Mouse (Mus musculus): ENCODE measurements around the gene Wwp2. TPM values are rescaled to one million over a fixed set of nuclear protein-coding genes. Genes with fewer than 3 reads are reported as not detected.

The Wwp2 gene
- polyA plus RNA-seq, 1 experiment from 2014 or later, result 39.8 TPM

- no peak for ATAC-seq (ENCODE audit: insufficient number of reproducible peaks, insufficient read depth, low FRiP score, low read depth)
- Histone ChIP-seq H3K27ac (ENCODE audit: low read length) (no peak overlapping the region), H3K27me3 (ENCODE audit: control insufficient read depth, insufficient read depth, low read length) (no peaks in the 10 kb centered on the region), H3K9ac (replicated peaks; ENCODE audit: low read depth, low read length) (no peak overlapping the region), H3K9me3 (ENCODE audit: control insufficient read depth, low read depth, low read length) (no peaks in the 10 kb centered on the region), H3K4me2 (replicated peaks; ENCODE audit: low read depth, low read length) (no peak overlapping the region), H3K4me3 (ENCODE audit: low read depth, low read length) (no peak overlapping the region), H3K4me1 (ENCODE audit: control insufficient read depth, insufficient read depth, low read length) (peaks cover 8% of the 10 kb centered on the region; the same call in 1 of the 2 replicates), H3K36me3 (ENCODE audit: control insufficient read depth, insufficient read depth, low read length) (no peaks in the 10 kb centered on the region; the same call in 1 of the 2 replicates)
- WGBS, result 94% methylated on average over 1 of the region's 1 CpGs
Observed at GRCm38 (mm10) chr8:107507019-107507418, 70.9 kb downstream of the Wwp2 start.

- H3K4me1 ChIP-seq (ENCODE audit: control insufficient read depth, insufficient read depth, low read length), result no peaks in the 10 kb centered on the region
Observed at GRCm38 (mm10) chr8:107510204-107510603, 74.0 kb downstream of the Wwp2 start.

GRCm38 (mm10) chr8:107510766-107511165 lies 74.6 kb downstream of the Wwp2 start:
- Histone ChIP-seq H3K4me3 (ENCODE audit: low read depth, low read length) (no peak overlapping the region), H3K36me3 (ENCODE audit: control insufficient read depth, insufficient read depth, low read length) (no peaks in the 10 kb centered on the region; the same call in 1 of the 2 replicates), H3K27me3 (ENCODE audit: control insufficient read depth, insufficient read depth, low read length) (no peaks in the 10 kb centered on the region), H3K27ac (ENCODE audit: low read length) (no peak overlapping the region), H3K9ac (replicated peaks; ENCODE audit: low read depth, low read length) (no peak overlapping the region), H3K4me2 (replicated peaks; ENCODE audit: low read depth, low read length) (no peak overlapping the region), H3K9me3 (ENCODE audit: control insufficient read depth, low read depth, low read length) (no peaks in the 10 kb centered on the region), H3K4me1 (ENCODE audit: control insufficient read depth, insufficient read depth, low read length) (no peaks in the 10 kb centered on the region)
- ATAC-seq (ENCODE audit: insufficient number of reproducible peaks, insufficient read depth, low FRiP score, low read depth), result no peak
- WGBS, result 91% methylated on average over 3 of the region's 3 CpGs

More at GRCm38 (mm10) chr8:107510204-107510603, 74.0 kb downstream of the Wwp2 start:
- H3K4me3 ChIP-seq (ENCODE audit: low read depth, low read length), result no peak overlapping the region
- no peak overlapping the region for H3K27ac ChIP-seq (ENCODE audit: low read length)
- no peak overlapping the region for H3K9ac ChIP-seq (replicated peaks; ENCODE audit: low read depth, low read length)
- no peaks in the 10 kb centered on the region for H3K9me3 ChIP-seq (ENCODE audit: control insufficient read depth, low read depth, low read length)
- no peak for ATAC-seq (ENCODE audit: insufficient number of reproducible peaks, insufficient read depth, low FRiP score, low read depth)
- 90% methylated on average over 5 of the region's 5 CpGs for WGBS
- H3K27me3 ChIP-seq (ENCODE audit: control insufficient read depth, insufficient read depth, low read length), result no peaks in the 10 kb centered on the region
- H3K4me2 ChIP-seq (replicated peaks; ENCODE audit: low read depth, low read length), result no peak overlapping the region
- H3K36me3 ChIP-seq (ENCODE audit: control insufficient read depth, insufficient read depth, low read length), result no peaks in the 10 kb centered on the region; the same call in 1 of the 2 replicates

DNA sequence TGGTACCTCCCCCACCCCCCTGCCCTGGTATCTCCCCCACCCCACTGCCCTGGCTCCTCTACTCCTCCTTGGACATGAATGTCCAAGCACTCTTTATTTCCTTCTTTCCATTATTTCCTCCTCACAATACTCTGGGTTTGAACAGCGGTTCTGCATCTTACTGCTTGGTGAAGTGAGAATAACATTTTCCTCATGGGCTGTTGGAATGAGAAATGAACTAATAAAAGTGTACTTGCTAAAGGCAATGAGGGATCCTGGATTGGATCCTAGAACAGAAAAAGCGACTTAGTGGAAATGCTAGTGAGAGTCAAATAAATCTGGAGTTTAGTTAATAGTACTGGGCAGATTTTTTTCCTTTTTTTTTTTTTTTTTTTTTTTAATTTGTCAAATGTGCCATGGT lies 77.1 kb downstream of the Wwp2 start:
- no peak overlapping the region for H3K9ac ChIP-seq (replicated peaks; ENCODE audit: low read depth, low read length)
- no peak overlapping the region for H3K4me3 ChIP-seq (ENCODE audit: low read depth, low read length)
- no peak overlapping the region for H3K27ac ChIP-seq (ENCODE audit: low read length)
- H3K9me3 ChIP-seq (ENCODE audit: control insufficient read depth, low read depth, low read length), result no peaks in the 10 kb centered on the region
- H3K36me3 ChIP-seq (ENCODE audit: control insufficient read depth, insufficient read depth, low read length), result peaks cover 5% of the 10 kb centered on the region; the same call in 1 of the 2 replicates
- 92% methylated on average over 2 of the region's 2 CpGs for WGBS
- H3K4me2 ChIP-seq (replicated peaks; ENCODE audit: low read depth, low read length), result no peak overlapping the region
- H3K27me3 ChIP-seq (ENCODE audit: control insufficient read depth, insufficient read depth, low read length), result no peaks in the 10 kb centered on the region
- no peak for ATAC-seq (ENCODE audit: insufficient number of reproducible peaks, insufficient read depth, low FRiP score, low read depth)
- no peaks in the 10 kb centered on the region for H3K4me1 ChIP-seq (ENCODE audit: control insufficient read depth, insufficient read depth, low read length)

GRCm38 (mm10) chr8:107514949-107515721 lies 79.0 kb downstream of the Wwp2 start:
- Histone ChIP-seq H3K4me1 (ENCODE audit: control insufficient read depth, insufficient read depth, low read length) (no peaks in the 10 kb centered on the region), H3K27ac (ENCODE audit: low read length) (no peak overlapping the region), H3K9ac (replicated peaks; ENCODE audit: low read depth, low read length) (no peak overlapping the region), H3K4me3 (ENCODE audit: low read depth, low read length) (no peak overlapping the region), H3K36me3 (ENCODE audit: control insufficient read depth, insufficient read depth, low read length) (peaks cover 8% of the 10 kb centered on the region; the same call in 1 of the 2 replicates), H3K9me3 (ENCODE audit: control insufficient read depth, low read depth, low read length) (no peaks in the 10 kb centered on the region), H3K27me3 (ENCODE audit: control insufficient read depth, insufficient read depth, low read length) (no peaks in the 10 kb centered on the region), H3K4me2 (replicated peaks; ENCODE audit: low read depth, low read length) (no peak overlapping the region)
- no peak for ATAC-seq (ENCODE audit: insufficient number of reproducible peaks, insufficient read depth, low FRiP score, low read depth)
- 87% methylated on average over 6 of the region's 6 CpGs for WGBS

GRCm38 (mm10) chr8:107518726-107519125 lies 82.6 kb downstream of the Wwp2 start:
- H3K36me3 ChIP-seq (ENCODE audit: control insufficient read depth, insufficient read depth, low read length), result peaks cover 8% of the 10 kb centered on the region; the same call in 1 of the 2 replicates
- 92% methylated on average over 5 of the region's 5 CpGs for WGBS
- no peaks in the 10 kb centered on the region for H3K9me3 ChIP-seq (ENCODE audit: control insufficient read depth, low read depth, low read length)
- H3K4me3 ChIP-seq (ENCODE audit: low read depth, low read length), result no peak overlapping the region
- H3K4me2 ChIP-seq (replicated peaks; ENCODE audit: low read depth, low read length), result no peak overlapping the region
- no peaks in the 10 kb centered on the region for H3K4me1 ChIP-seq (ENCODE audit: control insufficient read depth, insufficient read depth, low read length)
- no peak overlapping the region for H3K27ac ChIP-seq (ENCODE audit: low read length)
- no peak for ATAC-seq (ENCODE audit: insufficient number of reproducible peaks, insufficient read depth, low FRiP score, low read depth)
- no peak overlapping the region for H3K9ac ChIP-seq (replicated peaks; ENCODE audit: low read depth, low read length)
- no peaks in the 10 kb centered on the region for H3K27me3 ChIP-seq (ENCODE audit: control insufficient read depth, insufficient read depth, low read length)

DNA sequence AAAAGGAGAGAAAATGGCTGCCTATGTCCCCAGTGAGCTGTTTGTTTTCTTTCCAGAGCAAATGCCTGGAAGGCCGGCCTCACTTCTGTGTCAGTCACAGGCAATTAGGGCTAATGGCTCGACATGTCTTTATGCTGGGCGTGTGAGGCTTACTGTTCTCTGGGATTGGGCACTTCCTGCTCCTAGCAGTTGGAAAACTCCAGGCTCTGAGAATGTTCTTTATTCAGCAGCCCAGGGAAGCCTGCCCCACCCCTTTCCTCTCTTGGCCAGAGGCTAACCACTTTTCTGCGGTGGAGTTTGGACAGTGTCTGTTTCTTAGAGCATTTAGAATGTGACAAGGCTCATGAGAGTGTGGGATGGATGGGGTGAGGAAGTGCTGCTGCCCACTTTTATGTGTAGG lies 83.7 kb downstream of the Wwp2 start:
- Histone ChIP-seq H3K27ac (ENCODE audit: low read length) (no peak overlapping the region; the same call in 1 of the 2 replicates), H3K4me2 (replicated peaks; ENCODE audit: low read depth, low read length) (no peak overlapping the region), H3K9me3 (ENCODE audit: control insufficient read depth, low read depth, low read length) (no peaks in the 10 kb centered on the region), H3K27me3 (ENCODE audit: control insufficient read depth, insufficient read depth, low read length) (no peaks in the 10 kb centered on the region), H3K36me3 (ENCODE audit: control insufficient read depth, insufficient read depth, low read length) (peaks cover 8% of the 10 kb centered on the region; the same call in 1 of the 2 replicates), H3K9ac (replicated peaks; ENCODE audit: low read depth, low read length) (no peak overlapping the region), H3K4me3 (ENCODE audit: low read depth, low read length) (no peak overlapping the region), H3K4me1 (ENCODE audit: control insufficient read depth, insufficient read depth, low read length) (no peaks in the 10 kb centered on the region)
- ATAC-seq (ENCODE audit: insufficient number of reproducible peaks, insufficient read depth, low FRiP score, low read depth), result peak; percentile 37; the same call in 1 of the 2 replicates
- WGBS, result 16% methylated on average over 4 of the region's 4 CpGs

GRCm38 (mm10) chr8:107521788-107522554 lies 85.8 kb downstream of the Wwp2 start:
- no peak for ATAC-seq (ENCODE audit: insufficient number of reproducible peaks, insufficient read depth, low FRiP score, low read depth)
- WGBS, result 71% methylated on average over 8 of the region's 8 CpGs
- Histone ChIP-seq H3K4me2 (replicated peaks; ENCODE audit: low read depth, low read length) (no peak overlapping the region), H3K9me3 (ENCODE audit: control insufficient read depth, low read depth, low read length) (no peaks in the 10 kb centered on the region), H3K4me3 (ENCODE audit: low read depth, low read length) (no peak overlapping the region), H3K27ac (ENCODE audit: low read length) (no peak overlapping the region), H3K27me3 (ENCODE audit: control insufficient read depth, insufficient read depth, low read length) (no peaks in the 10 kb centered on the region), H3K36me3 (ENCODE audit: control insufficient read depth, insufficient read depth, low read length) (peaks cover 8% of the 10 kb centered on the region; the same call in 1 of the 2 replicates), H3K9ac (replicated peaks; ENCODE audit: low read depth, low read length) (no peak overlapping the region), H3K4me1 (ENCODE audit: control insufficient read depth, insufficient read depth, low read length) (no peaks in the 10 kb centered on the region)

Measured in stomach, embryonic 14.5 days (tissue).